Mouse (Mus musculus) midbrain, embryonic 10.5 days (tissue): Measurements from ENCODE around the gene Mapkap1. TPM values are rescaled to one million over a fixed set of nuclear protein-coding genes. Genes with fewer than 3 reads are reported as not detected.
"Not testable (repeated sequence)": the region's sequence is repeated elsewhere in the genome, so short reads cannot be mapped to it uniquely, and the experiment has no call there.

Experiments
- DNase-seq: peaks from one replicate; pipeline ENCODE4 v3.0.0-alpha.2; 2017; ENCODE audit warnings: low spot score
- H3K27ac ChIP-seq: fragments of 300-500 bp; sonication (generic); replicated peaks from 2 replicates; pipeline ENCODE4 v1.5.1; 2016; ENCODE audit warnings: mild to moderate bottlenecking
- H3K27me3 ChIP-seq: fragments of 300-500 bp; sonication (generic); 2 replicates; pipeline ENCODE4 v1.6.1; 2016; ENCODE audit warnings: low read depth, mild to moderate bottlenecking; ENCODE audit not compliant: poor library complexity, severe bottlenecking
- H3K36me3 ChIP-seq: fragments of 300-500 bp; sonication (generic); 2 replicates; pipeline ENCODE4 v1.6.1; 2016; ENCODE audit warnings: mild to moderate bottlenecking, moderate library complexity
- H3K4me1 ChIP-seq: fragments of 300-500 bp; sonication (generic); 2 replicates; pipeline ENCODE4 v1.6.1; 2016
- H3K4me3 ChIP-seq: fragments of 300-500 bp; sonication (generic); 2 replicates; pipeline ENCODE4 v1.5.1; 2016; ENCODE audit warnings: mild to moderate bottlenecking, moderate library complexity
- H3K9me3 ChIP-seq: fragments of 300-500 bp; sonication (generic); replicated peaks from 2 replicates; pipeline ENCODE4 v1.6.1; 2016; ENCODE audit warnings: mild to moderate bottlenecking
- WGBS: fragments of 180-500 bp; shearing (Covaris S2); methylation state at CpG from one replicate; pipeline ENCODE4 v1.1.7; 2016; 5-methylcytosine and 5-hydroxymethylcytosine counted together
- polyA plus RNA-seq: library from polyadenylated mRNA; unstranded; fragments of >200 nt; fragmentation: Nextera tagmentation; extraction: Ambion mirVana; gene quantifications from 2 replicates; pipeline ENCODE4 v1.2.1, GENCODE M21; 2016

Gene Mapkap1
- polyA plus RNA-seq, 1 experiment from 2014 or later: 93.4 TPM

- Histone ChIP-seq H3K36me3 (no peaks in the 10 kb centered on the region), H3K4me1 (no peaks in the 10 kb centered on the region), H3K9me3 (no peaks in the 10 kb centered on the region), H3K4me3 (no peak overlapping the region), H3K27ac (no peak overlapping the region), H3K27me3 (no peaks in the 10 kb centered on the region)
- DNase-seq: no peak
- 63% methylated on average over 4 of the region's 4 CpGs for WGBS
Measured at GRCm38 (mm10) chr2:34399535-34399934, 7.0 kb upstream of the Mapkap1 start.

GRCm38 (mm10) chr2:34407596-34407995 lies 1.0 kb downstream of the Mapkap1 start:
- H3K4me3 ChIP-seq: peak overlapping the region; percentile 94
- no peaks in the 10 kb centered on the region for H3K9me3 ChIP-seq
- DNase-seq: no peak
- peaks cover 22% of the 10 kb centered on the region for H3K4me1 ChIP-seq
- H3K27ac ChIP-seq: no peak overlapping the region
- no peaks in the 10 kb centered on the region for H3K36me3 ChIP-seq
- no peaks in the 10 kb centered on the region for H3K27me3 ChIP-seq
- 47% methylated on average over 7 of the region's 7 CpGs for WGBS

GRCm38 (mm10) chr2:34408341-34408740 lies 1.8 kb downstream of the Mapkap1 start:
- no peak overlapping the region for H3K4me3 ChIP-seq
- H3K9me3 ChIP-seq: no peaks in the 10 kb centered on the region
- 94% methylated on average over 10 of the region's 10 CpGs for WGBS
- no peak for DNase-seq
- H3K36me3 ChIP-seq: no peaks in the 10 kb centered on the region
- H3K4me1 ChIP-seq: peaks cover 22% of the 10 kb centered on the region
- no peak overlapping the region for H3K27ac ChIP-seq
- no peaks in the 10 kb centered on the region for H3K27me3 ChIP-seq

- peaks cover 22% of the 10 kb centered on the region for H3K4me1 ChIP-seq
- no peak overlapping the region for H3K4me3 ChIP-seq
- H3K9me3 ChIP-seq: no peaks in the 10 kb centered on the region
- H3K27ac ChIP-seq: no peak overlapping the region
- H3K27me3 ChIP-seq: no peaks in the 10 kb centered on the region
- H3K36me3 ChIP-seq: no peaks in the 10 kb centered on the region
- DNase-seq: no peak
- 91% methylated on average over 5 of the region's 5 CpGs for WGBS
Measured at GRCm38 (mm10) chr2:34409741-34410340, 3.3 kb downstream of the Mapkap1 start.

GRCm38 (mm10) chr2:34420256-34420655 lies 13.7 kb downstream of the Mapkap1 start:
- Histone ChIP-seq H3K4me3 (no peak overlapping the region), H3K4me1 (no peaks in the 10 kb centered on the region), H3K36me3 (peaks cover 17% of the 10 kb centered on the region; the same call in 1 of the 2 replicates), H3K27ac (no peak overlapping the region), H3K27me3 (no peaks in the 10 kb centered on the region), H3K9me3 (no peaks in the 10 kb centered on the region)
- 75% methylated on average over 1 of the region's 1 CpGs for WGBS
- DNase-seq: no peak

GRCm38 (mm10) chr2:34424186-34424585 lies 17.6 kb downstream of the Mapkap1 start:
- no peaks in the 10 kb centered on the region for H3K9me3 ChIP-seq
- H3K27me3 ChIP-seq: no peaks in the 10 kb centered on the region
- no peaks in the 10 kb centered on the region for H3K4me1 ChIP-seq
- H3K36me3 ChIP-seq: peaks cover 17% of the 10 kb centered on the region; the same call in 1 of the 2 replicates
- no peak overlapping the region for H3K4me3 ChIP-seq
- 90% methylated on average over 3 of the region's 3 CpGs for WGBS
- no peak for DNase-seq
- no peak overlapping the region for H3K27ac ChIP-seq

GRCm38 (mm10) chr2:34425573-34426223 lies 19.1 kb downstream of the Mapkap1 start:
- DNase-seq: no peak
- no peaks in the 10 kb centered on the region for H3K9me3 ChIP-seq
- 88% methylated on average over 4 of the region's 4 CpGs for WGBS
- H3K36me3 ChIP-seq: 0 out of 2 replicates have a peak, but pooled peaks cover 10% of the 10 kb centered on the region
- H3K4me3 ChIP-seq: no peak overlapping the region
- H3K27ac ChIP-seq: no peak overlapping the region
- no peaks in the 10 kb centered on the region for H3K27me3 ChIP-seq
- no peaks in the 10 kb centered on the region for H3K4me1 ChIP-seq

- no peaks in the 10 kb centered on the region for H3K27me3 ChIP-seq
- WGBS: 97% methylated on average over 8 of the region's 8 CpGs
Measured at GRCm38 (mm10) chr2:34430663-34431062, 24.1 kb downstream of the Mapkap1 start.

GRCm38 (mm10) chr2:34431701-34432372 lies 25.3 kb downstream of the Mapkap1 start:
- no peaks in the 10 kb centered on the region for H3K27me3 ChIP-seq
- H3K36me3 ChIP-seq: peaks cover 20% of the 10 kb centered on the region
- no peaks in the 10 kb centered on the region for H3K4me1 ChIP-seq
- no peak overlapping the region for H3K27ac ChIP-seq
- H3K4me3 ChIP-seq: no peak overlapping the region
- 93% methylated on average over 12 of the region's 12 CpGs for WGBS
- DNase-seq: no peak
- H3K9me3 ChIP-seq: no peaks in the 10 kb centered on the region

More at GRCm38 (mm10) chr2:34430663-34431062, 24.1 kb downstream of the Mapkap1 start:
- no peaks in the 10 kb centered on the region for H3K9me3 ChIP-seq
- no peaks in the 10 kb centered on the region for H3K4me1 ChIP-seq
- H3K4me3 ChIP-seq: no peak overlapping the region
- peaks cover 12% of the 10 kb centered on the region for H3K36me3 ChIP-seq
- no peak overlapping the region for H3K27ac ChIP-seq
- no peak for DNase-seq

GRCm38 (mm10) chr2:34432887-34433286 lies 26.3 kb downstream of the Mapkap1 start:
- not testable (repeated sequence) for DNase-seq, H3K27me3 ChIP-seq, H3K4me3 ChIP-seq, H3K27ac ChIP-seq, H3K9me3 ChIP-seq, H3K4me1 ChIP-seq
- WGBS: 65% methylated on average over 2 of the region's 2 CpGs
- peaks cover 30% of the 10 kb centered on the region for H3K36me3 ChIP-seq

- Histone ChIP-seq H3K27me3 (no peaks in the 10 kb centered on the region), H3K4me1 (no peaks in the 10 kb centered on the region), H3K36me3 (peaks cover 34% of the 10 kb centered on the region), H3K9me3 (no peaks in the 10 kb centered on the region), H3K4me3 (no peak overlapping the region), H3K27ac (no peak overlapping the region)
- DNase-seq: no peak
- WGBS: 90% methylated on average over 3 of the region's 3 CpGs
Measured at GRCm38 (mm10) chr2:34436321-34436720, 29.8 kb downstream of the Mapkap1 start.

- DNase-seq: no peak
- Histone ChIP-seq H3K4me1 (no peaks in the 10 kb centered on the region), H3K36me3 (peaks cover 35% of the 10 kb centered on the region), H3K9me3 (no peaks in the 10 kb centered on the region), H3K4me3 (no peak overlapping the region), H3K27me3 (no peaks in the 10 kb centered on the region), H3K27ac (no peak overlapping the region)
- 85% methylated on average over 4 of the region's 4 CpGs for WGBS
Measured at GRCm38 (mm10) chr2:34448756-34449155, 42.2 kb downstream of the Mapkap1 start.

- Histone ChIP-seq H3K4me1 (no peaks in the 10 kb centered on the region), H3K9me3 (no peaks in the 10 kb centered on the region), H3K27me3 (no peaks in the 10 kb centered on the region), H3K36me3 (no peaks in the 10 kb centered on the region), H3K27ac (no peak overlapping the region), H3K4me3 (no peak overlapping the region)
- DNase-seq: no peak
- WGBS: 94% methylated on average over 3 of the region's 3 CpGs
Measured at GRCm38 (mm10) chr2:34462490-34462889, 55.9 kb downstream of the Mapkap1 start.
